Mouse (Mus musculus): ENCODE data around the gene Gfra1. TPM values are rescaled to one million over a fixed set of nuclear protein-coding genes. Genes with fewer than 3 reads are reported as not detected.

Gfra1 gene
- polyA plus RNA-seq, 1 experiment from 2014 or later = 3.2 TPM

GRCm38 (mm10) chr19:58345137-58345536 is 110.6 kb downstream of the Gfra1 start:
- WGBS = 77% methylated on average over 7 of the region's 7 CpGs
- Histone ChIP-seq H3K27me3 (ENCODE audit: control insufficient read depth, insufficient read depth, low read length) (no peaks in the 10 kb centered on the region), H3K9me3 (ENCODE audit: control insufficient read depth, low read length) (no peaks in the 10 kb centered on the region), H3K4me3 (ENCODE audit: control insufficient read depth in 1 of 2, insufficient read depth in 1 of 2, low read depth in 1 of 2, low read length in 2 of 2) (no peak overlapping the region), H3K4me2 (ENCODE audit: low read length) (no peak overlapping the region), H3K27ac (replicated peaks in 1 of 2; ENCODE audit: control insufficient read depth in 1 of 2, insufficient read depth in 1 of 2, low read depth in 2 of 2, low read length in 2 of 2) (no peak overlapping the region), H3K9ac (ENCODE audit: low read length) (no peak overlapping the region), H3K4me1 (ENCODE audit: control insufficient read depth in 2 of 2, insufficient read depth in 2 of 2, low read length in 2 of 2) (no peaks in the 10 kb centered on the region; a peak in 1 of 4 replicates), H3K36me3 (ENCODE audit: control insufficient read depth, insufficient read depth, low read length) (no peaks in the 10 kb centered on the region)
- ATAC-seq (ENCODE audit: insufficient number of reproducible peaks, insufficient read depth, low FRiP score, low read depth) = no peak

- no peak for ATAC-seq (ENCODE audit: insufficient number of reproducible peaks, insufficient read depth, low FRiP score, low read depth)
- no peak overlapping the region for H3K27ac ChIP-seq (replicated peaks in 1 of 2; ENCODE audit: control insufficient read depth in 1 of 2, insufficient read depth in 1 of 2, low read depth in 2 of 2, low read length in 2 of 2)
- WGBS = 82% methylated on average over 4 of the region's 4 CpGs
These were observed 114.4 kb downstream of the Gfra1 start for GRCm38 (mm10) chr19:58341351-58341750.

GRCm38 (mm10) chr19:58340221-58340620 is 115.5 kb downstream of the Gfra1 start:
- no peak overlapping the region for H3K9ac ChIP-seq (ENCODE audit: low read length)
- H3K27me3 ChIP-seq (ENCODE audit: control insufficient read depth, insufficient read depth, low read length) = no peaks in the 10 kb centered on the region
- no peak overlapping the region for H3K4me3 ChIP-seq (ENCODE audit: control insufficient read depth in 1 of 2, insufficient read depth in 1 of 2, low read depth in 1 of 2, low read length in 2 of 2)
- no peak for ATAC-seq (ENCODE audit: insufficient number of reproducible peaks, insufficient read depth, low FRiP score, low read depth)
- H3K36me3 ChIP-seq (ENCODE audit: control insufficient read depth, insufficient read depth, low read length) = no peaks in the 10 kb centered on the region
- no peaks in the 10 kb centered on the region for H3K9me3 ChIP-seq (ENCODE audit: control insufficient read depth, low read length)
- no peaks in the 10 kb centered on the region; a peak in 1 of 4 replicates for H3K4me1 ChIP-seq (ENCODE audit: control insufficient read depth in 2 of 2, insufficient read depth in 2 of 2, low read length in 2 of 2)
- no peak overlapping the region for H3K4me2 ChIP-seq (ENCODE audit: low read length)
- no peak overlapping the region for H3K27ac ChIP-seq (replicated peaks in 1 of 2; ENCODE audit: control insufficient read depth in 1 of 2, insufficient read depth in 1 of 2, low read depth in 2 of 2, low read length in 2 of 2)
- 57% methylated on average over 8 of the region's 8 CpGs for WGBS

More at GRCm38 (mm10) chr19:58341351-58341750, 114.4 kb downstream of the Gfra1 start:
- Histone ChIP-seq H3K4me1 (ENCODE audit: control insufficient read depth in 2 of 2, insufficient read depth in 2 of 2, low read length in 2 of 2) (no peaks in the 10 kb centered on the region; a peak in 1 of 4 replicates), H3K36me3 (ENCODE audit: control insufficient read depth, insufficient read depth, low read length) (no peaks in the 10 kb centered on the region), H3K9me3 (ENCODE audit: control insufficient read depth, low read length) (no peaks in the 10 kb centered on the region), H3K27me3 (ENCODE audit: control insufficient read depth, insufficient read depth, low read length) (no peaks in the 10 kb centered on the region), H3K9ac (ENCODE audit: low read length) (no peak overlapping the region), H3K4me3 (ENCODE audit: control insufficient read depth in 1 of 2, insufficient read depth in 1 of 2, low read depth in 1 of 2, low read length in 2 of 2) (no peak overlapping the region), H3K4me2 (ENCODE audit: low read length) (no peak overlapping the region)

GRCm38 (mm10) chr19:58336802-58337201 is 118.9 kb downstream of the Gfra1 start:
- H3K27me3 ChIP-seq (ENCODE audit: control insufficient read depth, insufficient read depth, low read length) = no peaks in the 10 kb centered on the region
- H3K9ac ChIP-seq (ENCODE audit: low read length) = no peak overlapping the region
- H3K36me3 ChIP-seq (ENCODE audit: control insufficient read depth, insufficient read depth, low read length) = no peaks in the 10 kb centered on the region
- H3K4me1 ChIP-seq (ENCODE audit: control insufficient read depth in 2 of 2, insufficient read depth in 2 of 2, low read length in 2 of 2) = no peaks in the 10 kb centered on the region; a peak in 1 of 4 replicates
- WGBS = 90% methylated on average over 6 of the region's 6 CpGs
- ATAC-seq (ENCODE audit: insufficient number of reproducible peaks, insufficient read depth, low FRiP score, low read depth) = no peak
- H3K4me2 ChIP-seq (ENCODE audit: low read length) = no peak overlapping the region
- H3K4me3 ChIP-seq (ENCODE audit: control insufficient read depth in 1 of 2, insufficient read depth in 1 of 2, low read depth in 1 of 2, low read length in 2 of 2) = no peak overlapping the region
- no peaks in the 10 kb centered on the region for H3K9me3 ChIP-seq (ENCODE audit: control insufficient read depth, low read length)
- H3K27ac ChIP-seq (replicated peaks in 1 of 2; ENCODE audit: control insufficient read depth in 1 of 2, insufficient read depth in 1 of 2, low read depth in 2 of 2, low read length in 2 of 2) = no peak overlapping the region

- Histone ChIP-seq H3K9me3 (ENCODE audit: control insufficient read depth, low read length) (no peaks in the 10 kb centered on the region), H3K9ac (ENCODE audit: low read length) (no peak overlapping the region), H3K27me3 (ENCODE audit: control insufficient read depth, insufficient read depth, low read length) (no peaks in the 10 kb centered on the region), H3K4me1 (ENCODE audit: control insufficient read depth in 2 of 2, insufficient read depth in 2 of 2, low read length in 2 of 2) (no peaks in the 10 kb centered on the region; a peak in 1 of 4 replicates), H3K27ac (replicated peaks in 1 of 2; ENCODE audit: control insufficient read depth in 1 of 2, insufficient read depth in 1 of 2, low read depth in 2 of 2, low read length in 2 of 2) (no peak overlapping the region), H3K4me3 (ENCODE audit: control insufficient read depth in 1 of 2, insufficient read depth in 1 of 2, low read depth in 1 of 2, low read length in 2 of 2) (no peak overlapping the region), H3K4me2 (ENCODE audit: low read length) (no peak overlapping the region), H3K36me3 (ENCODE audit: control insufficient read depth, insufficient read depth, low read length) (no peaks in the 10 kb centered on the region)
- no peak for ATAC-seq (ENCODE audit: insufficient number of reproducible peaks, insufficient read depth, low FRiP score, low read depth)
- WGBS = 79% methylated on average over 12 of the region's 12 CpGs
These were observed 119.9 kb downstream of the Gfra1 start for GRCm38 (mm10) chr19:58335585-58336530.

- no peaks in the 10 kb centered on the region for H3K9me3 ChIP-seq (ENCODE audit: control insufficient read depth, low read length)
- H3K27me3 ChIP-seq (ENCODE audit: control insufficient read depth, insufficient read depth, low read length) = no peaks in the 10 kb centered on the region
- WGBS = 27% methylated on average over 5 of the region's 5 CpGs
- no peak overlapping the region for H3K4me2 ChIP-seq (ENCODE audit: low read length)
- H3K4me3 ChIP-seq (ENCODE audit: control insufficient read depth in 1 of 2, insufficient read depth in 1 of 2, low read depth in 1 of 2, low read length in 2 of 2) = no peak overlapping the region
- H3K4me1 ChIP-seq (ENCODE audit: control insufficient read depth in 2 of 2, insufficient read depth in 2 of 2, low read length in 2 of 2) = peaks cover 0 to 3% of the 10 kb centered on the region in 2 experiments; a peak in 1 of 4 replicates
- no peak overlapping the region for H3K27ac ChIP-seq (replicated peaks in 1 of 2; ENCODE audit: control insufficient read depth in 1 of 2, insufficient read depth in 1 of 2, low read depth in 2 of 2, low read length in 2 of 2)
- ATAC-seq (ENCODE audit: insufficient number of reproducible peaks, insufficient read depth, low FRiP score, low read depth) = no peak
- no peak overlapping the region for H3K9ac ChIP-seq (ENCODE audit: low read length)
- H3K36me3 ChIP-seq (ENCODE audit: control insufficient read depth, insufficient read depth, low read length) = no peaks in the 10 kb centered on the region
These were observed 126.4 kb downstream of the Gfra1 start for GRCm38 (mm10) chr19:58329305-58329704.

GRCm38 (mm10) chr19:58328014-58328413 is 127.7 kb downstream of the Gfra1 start:
- Histone ChIP-seq H3K4me1 (ENCODE audit: control insufficient read depth in 2 of 2, insufficient read depth in 2 of 2, low read length in 2 of 2) (peaks cover 0 to 3% of the 10 kb centered on the region in 2 experiments; a peak in 1 of 4 replicates), H3K36me3 (ENCODE audit: control insufficient read depth, insufficient read depth, low read length) (no peaks in the 10 kb centered on the region), H3K27me3 (ENCODE audit: control insufficient read depth, insufficient read depth, low read length) (no peaks in the 10 kb centered on the region), H3K9me3 (ENCODE audit: control insufficient read depth, low read length) (no peaks in the 10 kb centered on the region), H3K27ac (replicated peaks in 1 of 2; ENCODE audit: control insufficient read depth in 1 of 2, insufficient read depth in 1 of 2, low read depth in 2 of 2, low read length in 2 of 2) (no peak overlapping the region), H3K4me3 (ENCODE audit: control insufficient read depth in 1 of 2, insufficient read depth in 1 of 2, low read depth in 1 of 2, low read length in 2 of 2) (no peak overlapping the region), H3K4me2 (ENCODE audit: low read length) (no peak overlapping the region), H3K9ac (ENCODE audit: low read length) (no peak overlapping the region)
- no peak for ATAC-seq (ENCODE audit: insufficient number of reproducible peaks, insufficient read depth, low FRiP score, low read depth)
- WGBS = 46% methylated on average over 5 of the region's 5 CpGs
